Mouse (Mus musculus) forebrain, embryonic 13.5 days (tissue): ENCODE results near the gene Lrrn4cl. TPM values are rescaled to one million over a fixed set of nuclear protein-coding genes. Genes with fewer than 3 reads are reported as not detected.

Experiments used
- microRNA-seq: library from miRNA; unstranded; fragments of <30 nt; microRNA quantifications from one replicate; pipeline ENCODE4, GENCODE M21; 2016
- polyA plus RNA-seq: library from polyadenylated mRNA; unstranded; fragments of >200 nt; fragmentation: Nextera tagmentation; extraction: Ambion mirVana; gene quantifications from 2 replicates; pipeline ENCODE4 v1.2.1, GENCODE M21; 2015

Lrrn4cl gene
- polyA plus RNA-seq, 1 experiment from 2014 or later = 0.39 TPM

Small RNAs within 50 kb of the gene (microRNA-seq; reads per million reads assigned to microRNA genes)
- 0.80 reads per million for gene Mir5136

Other genes starting within 250 kb of the Lrrn4cl start
- 1.6 and 3.2 TPM in 2 replicates for gene Slc22a6, start 232.7 kb upstream of the Lrrn4cl start, polyA plus RNA-seq
- gene Chrm1, start 187.0 kb upstream of the Lrrn4cl start, polyA plus RNA-seq = 0.94 and 1.3 TPM in 2 replicates
- 135 and 143 TPM in 2 replicates for gene Slc3a2, start 127.4 kb upstream of the Lrrn4cl start, polyA plus RNA-seq
- gene Wdr74, start 114.9 kb upstream of the Lrrn4cl start, polyA plus RNA-seq = 92.0 and 97.4 TPM in 2 replicates
- 1.9 and 3.7 TPM in 2 replicates for gene 1700092M07Rik, start 110.0 kb upstream of the Lrrn4cl start, polyA plus RNA-seq
- 117 and 118 TPM in 2 replicates for gene Stx5a, start 109.4 kb upstream of the Lrrn4cl start, polyA plus RNA-seq
- 194 and 211 TPM in 2 replicates for gene Nxf1, start 93.7 kb upstream of the Lrrn4cl start, polyA plus RNA-seq
- gene Tmem223, start 79.8 kb upstream of the Lrrn4cl start, polyA plus RNA-seq = 260 and 261 TPM in 2 replicates
- gene Tmem179b, start 76.3 kb upstream of the Lrrn4cl start, polyA plus RNA-seq = 35.9 and 36.5 TPM in 2 replicates
- 30.1 and 33.0 TPM in 2 replicates for gene Taf6l, start 64.4 kb upstream of the Lrrn4cl start, polyA plus RNA-seq
- 174 and 190 TPM in 2 replicates for gene Polr2g, start 52.2 kb upstream of the Lrrn4cl start, polyA plus RNA-seq
- 7.9 and 8.5 TPM in 2 replicates for gene Zbtb3, start 48.2 kb upstream of the Lrrn4cl start, polyA plus RNA-seq
- gene Ttc9c, start 31.4 kb upstream of the Lrrn4cl start, polyA plus RNA-seq = 86.1 and 89.1 TPM in 2 replicates
- 6.4 and 6.8 TPM in 2 replicates for gene Hnrnpul2, start 30.8 kb upstream of the Lrrn4cl start, polyA plus RNA-seq
- not detected in 2 replicates for gene AC129217.1, start 21.0 kb upstream of the Lrrn4cl start, polyA plus RNA-seq
- gene Bscl2, start 13.3 kb upstream of the Lrrn4cl start, polyA plus RNA-seq = 66.9 and 72.1 TPM in 2 replicates
- 198 and 204 TPM in 2 replicates for gene Gng3, start 11.6 kb upstream of the Lrrn4cl start, polyA plus RNA-seq
- 188 and 194 TPM in 2 replicates for gene Ubxn1, start 20.7 kb downstream of the Lrrn4cl start, polyA plus RNA-seq
- gene Uqcc3, start 30.2 kb downstream of the Lrrn4cl start, polyA plus RNA-seq = 61.8 and 64.6 TPM in 2 replicates
- 73.6 and 85.7 TPM in 2 replicates for gene Lbhd1, start 33.0 kb downstream of the Lrrn4cl start, polyA plus RNA-seq
- gene Gm49403, start 33.2 kb downstream of the Lrrn4cl start, polyA plus RNA-seq = not detected in 2 replicates
- 92.5 and 97.7 TPM in 2 replicates for gene 1810009A15Rik, start 38.1 kb downstream of the Lrrn4cl start, polyA plus RNA-seq
- gene Gm49416, start 38.2 kb downstream of the Lrrn4cl start, polyA plus RNA-seq = not detected in 2 replicates
- 37.9 and 44.5 TPM in 2 replicates for gene Ints5, start 42.2 kb downstream of the Lrrn4cl start, polyA plus RNA-seq
- gene Ganab, start 47.3 kb downstream of the Lrrn4cl start, polyA plus RNA-seq = 83.6 and 91.5 TPM in 2 replicates
- gene B3gat3, start 69.6 kb downstream of the Lrrn4cl start, polyA plus RNA-seq = 66.4 and 69.5 TPM in 2 replicates
- gene Rom1, start 78.6 kb downstream of the Lrrn4cl start, polyA plus RNA-seq = 1.2 and 1.3 TPM in 2 replicates
- gene Eml3, start 78.8 kb downstream of the Lrrn4cl start, polyA plus RNA-seq = 8.9 and 9.6 TPM in 2 replicates
- 178 and 180 TPM in 2 replicates for gene Mta2, start 91.1 kb downstream of the Lrrn4cl start, polyA plus RNA-seq
- gene Tut1, start 103.1 kb downstream of the Lrrn4cl start, polyA plus RNA-seq = 35.3 and 36.7 TPM in 2 replicates
- 369 and 373 TPM in 2 replicates for gene Eef1g, start 116.3 kb downstream of the Lrrn4cl start, polyA plus RNA-seq
- 2.8 and 3.0 TPM in 2 replicates for gene Ahnak, start 138.5 kb downstream of the Lrrn4cl start, polyA plus RNA-seq
- not detected in 2 replicates for gene Scgb1a1, start 237.2 kb downstream of the Lrrn4cl start, polyA plus RNA-seq